Mouse (Mus musculus) forebrain, embryonic 13.5 days (tissue): ENCODE results near the gene Chrnd. TPM values are rescaled to one million over a fixed set of nuclear protein-coding genes. Genes with fewer than 3 reads are reported as not detected.
A peak's percentile ranks its signal among the peaks of the same experiment; 100 is the strongest.

Experiments
- ATAC-seq: fragments of 200-750 bp; cut with Nextera tagmentation; 2 replicates; pipeline ENCODE4 v1.8.0; 2017
- H3K27ac ChIP-seq: fragments of 300-500 bp; sonication (generic); 2 replicates; pipeline ENCODE4 v1.5.1; 2015; ENCODE audit warnings: inconsistent platforms, mild to moderate bottlenecking, moderate library complexity
- H3K27me3 ChIP-seq: fragments of 300-500 bp; sonication (generic); 2 replicates; pipeline ENCODE4 v1.6.1; 2015; ENCODE audit warnings: mild to moderate bottlenecking, inconsistent platforms
- H3K36me3 ChIP-seq: fragments of 300-500 bp; sonication (generic); 2 replicates; pipeline ENCODE4 v1.6.1; 2015; ENCODE audit warnings: mild to moderate bottlenecking, inconsistent platforms; ENCODE audit not compliant: poor library complexity, severe bottlenecking
- H3K4me1 ChIP-seq: fragments of 300-500 bp; sonication (generic); 2 replicates; pipeline ENCODE4 v1.6.1; 2015; ENCODE audit warnings: inconsistent platforms
- H3K4me2 ChIP-seq: fragments of 300-500 bp; sonication (generic); 2 replicates; pipeline ENCODE4 v1.6.1; 2015; ENCODE audit warnings: inconsistent platforms, mild to moderate bottlenecking, moderate library complexity
- H3K4me3 ChIP-seq: fragments of 300-500 bp; sonication (generic); 2 replicates; pipeline ENCODE4 v1.5.1; 2015; ENCODE audit warnings: mild to moderate bottlenecking, inconsistent platforms
- H3K9ac ChIP-seq: fragments of 300-500 bp; sonication (generic); 2 replicates; pipeline ENCODE4 v1.6.1; 2015; ENCODE audit warnings: mild to moderate bottlenecking, inconsistent platforms
- H3K9me3 ChIP-seq: fragments of 300-500 bp; sonication (generic); replicated peaks from 2 replicates; pipeline ENCODE4 v1.6.1; 2016; ENCODE audit warnings: inconsistent platforms
- WGBS: fragments of 180-500 bp; shearing (Covaris S2); methylation state at CpG from one replicate; pipeline ENCODE4 v1.1.7; 2015; 5-methylcytosine and 5-hydroxymethylcytosine counted together
- polyA plus RNA-seq: library from polyadenylated mRNA; unstranded; fragments of >200 nt; fragmentation: Nextera tagmentation; extraction: Ambion mirVana; gene quantifications from 2 replicates; pipeline ENCODE4 v1.2.1, GENCODE M21; 2015

Gene Chrnd
- polyA plus RNA-seq, 1 experiment from 2014 or later = not detected

- Histone ChIP-seq H3K9ac (no peak overlapping the region), H3K4me1 (peaks cover 26% of the 10 kb centered on the region), H3K27ac (no peak overlapping the region), H3K27me3 (peaks cover 21% of the 10 kb centered on the region), H3K36me3 (no peaks in the 10 kb centered on the region), H3K4me2 (no peak overlapping the region), H3K9me3 (no peaks in the 10 kb centered on the region), H3K4me3 (no peak overlapping the region)
- 87% methylated on average over 4 of the region's 4 CpGs for WGBS
- ATAC-seq = no peak
These were observed 21.0 kb downstream of the Chrnd start for GRCm38 (mm10) chr1:87211431-87211830.

- Histone ChIP-seq H3K27me3 (0 out of 2 replicates have a peak, but pooled peaks cover 4% of the 10 kb centered on the region), H3K4me1 (peaks cover 36% of the 10 kb centered on the region), H3K4me2 (peak within 1 kb of the TSS; percentile 77), H3K9me3 (no peaks in the 10 kb centered on the region), H3K36me3 (0 out of 2 replicates have a peak, but pooled peaks cover 3% of the 10 kb centered on the region), H3K4me3 (peak within 1 kb of the TSS; percentile 85), H3K9ac (peak within 1 kb of the TSS; percentile 91), H3K27ac (peak within 1 kb of the TSS; percentile 96)
- under 1% methylated on average over 85 of the region's 99 CpGs for WGBS
- peak; percentile 98 for ATAC-seq
These were observed 23.6 kb downstream of the Chrnd start, which contains the start of gene Eif4e2 for GRCm38 (mm10) chr1:87213735-87214704. Gene Eif4e2 (plus strand): TSS chr1:87213914.

- Histone ChIP-seq H3K36me3 (peaks cover 8% of the 10 kb centered on the region), H3K4me3 (peak overlapping the region; percentile 85), H3K4me1 (peaks cover 36% of the 10 kb centered on the region), H3K27me3 (no peaks in the 10 kb centered on the region), H3K4me2 (peak overlapping the region; percentile 77), H3K9me3 (no peaks in the 10 kb centered on the region), H3K9ac (peak overlapping the region; percentile 91), H3K27ac (no peak overlapping the region)
- WGBS = 34% methylated on average over 4 of the region's 4 CpGs
- ATAC-seq = no peak
These were observed 24.3 kb downstream of the Chrnd start for GRCm38 (mm10) chr1:87214748-87215147.

GRCm38 (mm10) chr1:87217938-87218337 lies 27.5 kb downstream of the Chrnd start:
- Histone ChIP-seq H3K9me3 (no peaks in the 10 kb centered on the region), H3K4me1 (peaks cover 34% of the 10 kb centered on the region), H3K4me3 (no peak overlapping the region), H3K4me2 (no peak overlapping the region), H3K27ac (no peak overlapping the region), H3K36me3 (peaks cover 40% of the 10 kb centered on the region), H3K9ac (0 out of 2 replicates have a peak overlapping the region, but pooled peaks have one; percentile 9), H3K27me3 (no peaks in the 10 kb centered on the region)
- WGBS = 67% methylated on average over 3 of the region's 3 CpGs
- ATAC-seq = no peak

- Histone ChIP-seq H3K27ac (no peak overlapping the region), H3K27me3 (no peaks in the 10 kb centered on the region), H3K4me2 (no peak overlapping the region), H3K4me1 (no peaks in the 10 kb centered on the region), H3K36me3 (peaks cover 98% of the 10 kb centered on the region), H3K4me3 (no peak overlapping the region), H3K9ac (no peak overlapping the region), H3K9me3 (no peaks in the 10 kb centered on the region)
- 98% methylated on average over 8 of the region's 8 CpGs for whole genome bisulfite sequencing
- ATAC-seq = no peak
These were observed 35.3 kb downstream of the Chrnd start for GRCm38 (mm10) chr1:87225739-87226138.

- Histone ChIP-seq H3K9ac (no peak overlapping the region), H3K9me3 (no peaks in the 10 kb centered on the region), H3K4me3 (no peak overlapping the region), H3K4me1 (no peaks in the 10 kb centered on the region), H3K36me3 (peaks cover 97% of the 10 kb centered on the region), H3K27me3 (no peaks in the 10 kb centered on the region), H3K4me2 (no peak overlapping the region), H3K27ac (no peak overlapping the region)
- no peak for ATAC-seq
- WGBS = 100% methylated on average over 1 of the region's 1 CpGs
These were observed 36.2 kb downstream of the Chrnd start for GRCm38 (mm10) chr1:87226409-87227159.

GRCm38 (mm10) chr1:87227160-87227550 lies 36.7 kb downstream of the Chrnd start:
- peaks cover 97% of the 10 kb centered on the region for H3K36me3 ChIP-seq
- H3K4me2 ChIP-seq = no peak overlapping the region
- no peak overlapping the region for H3K4me3 ChIP-seq
- no peak overlapping the region for H3K9ac ChIP-seq
- 93% methylated on average over 3 of the region's 3 CpGs for WGBS
- ATAC-seq = no peak
- H3K4me1 ChIP-seq = no peaks in the 10 kb centered on the region
- no peaks in the 10 kb centered on the region for H3K27me3 ChIP-seq
- no peaks in the 10 kb centered on the region for H3K9me3 ChIP-seq
- H3K27ac ChIP-seq = no peak overlapping the region

- H3K9ac ChIP-seq = no peak overlapping the region
- no peaks in the 10 kb centered on the region for H3K27me3 ChIP-seq
- WGBS = 68% methylated on average over 5 of the region's 5 CpGs
- no peak overlapping the region for H3K27ac ChIP-seq
- H3K4me2 ChIP-seq = no peak overlapping the region
- H3K36me3 ChIP-seq = peaks cover 99% of the 10 kb centered on the region
- ATAC-seq = no peak
- no peaks in the 10 kb centered on the region for H3K4me1 ChIP-seq
- no peak overlapping the region for H3K4me3 ChIP-seq
- H3K9me3 ChIP-seq = no peaks in the 10 kb centered on the region
These were observed 40.2 kb downstream of the Chrnd start for GRCm38 (mm10) chr1:87230606-87231005.

GRCm38 (mm10) chr1:87232197-87232596 lies 41.8 kb downstream of the Chrnd start:
- no peak overlapping the region for H3K27ac ChIP-seq
- no peak overlapping the region for H3K4me3 ChIP-seq
- no peaks in the 10 kb centered on the region for H3K4me1 ChIP-seq
- peaks cover 98% of the 10 kb centered on the region for H3K36me3 ChIP-seq
- H3K9ac ChIP-seq = no peak overlapping the region
- ATAC-seq = no peak
- no peaks in the 10 kb centered on the region for H3K9me3 ChIP-seq
- no peaks in the 10 kb centered on the region for H3K27me3 ChIP-seq
- WGBS = 81% methylated on average over 7 of the region's 7 CpGs
- H3K4me2 ChIP-seq = no peak overlapping the region

GRCm38 (mm10) chr1:87239056-87239455 lies 48.6 kb downstream of the Chrnd start:
- Histone ChIP-seq H3K27me3 (no peaks in the 10 kb centered on the region), H3K4me2 (no peak overlapping the region), H3K36me3 (peaks cover 62% of the 10 kb centered on the region), H3K4me3 (no peak overlapping the region), H3K9ac (no peak overlapping the region), H3K27ac (no peak overlapping the region), H3K4me1 (no peaks in the 10 kb centered on the region), H3K9me3 (no peaks in the 10 kb centered on the region)
- no peak for ATAC-seq
- WGBS = 81% methylated on average over 8 of the region's 8 CpGs

GRCm38 (mm10) chr1:87243021-87243420 lies 52.6 kb downstream of the Chrnd start:
- Histone ChIP-seq H3K27ac (no peak overlapping the region), H3K9ac (no peak overlapping the region), H3K4me2 (no peak overlapping the region), H3K4me3 (no peak overlapping the region), H3K4me1 (no peaks in the 10 kb centered on the region), H3K27me3 (no peaks in the 10 kb centered on the region), H3K36me3 (peaks cover 23% of the 10 kb centered on the region), H3K9me3 (no peaks in the 10 kb centered on the region)
- WGBS = 94% methylated on average over 8 of the region's 8 CpGs
- no peak for ATAC-seq

GRCm38 (mm10) chr1:87245430-87245829 lies 55.0 kb downstream of the Chrnd start:
- no peak overlapping the region for H3K9ac ChIP-seq
- no peak overlapping the region for H3K27ac ChIP-seq
- H3K36me3 ChIP-seq = peaks cover 4% of the 10 kb centered on the region; the same call in 1 of the 2 replicates
- H3K4me2 ChIP-seq = no peak overlapping the region
- 59% methylated on average over 1 of the region's 1 CpGs for WGBS
- H3K9me3 ChIP-seq = no peaks in the 10 kb centered on the region
- no peak for ATAC-seq
- H3K4me3 ChIP-seq = no peak overlapping the region
- H3K4me1 ChIP-seq = no peaks in the 10 kb centered on the region
- H3K27me3 ChIP-seq = no peaks in the 10 kb centered on the region
